Mouse (Mus musculus) liver, embryonic 13.5 days (tissue): ENCODE measurements around the gene Fbrs. TPM values are rescaled to one million over a fixed set of nuclear protein-coding genes. Genes with fewer than 3 reads are reported as not detected.

Source experiments
- microRNA-seq: library from miRNA; unstranded; fragments of <30 nt; microRNA quantifications from one replicate; pipeline ENCODE4, GENCODE M21; 2016
- polyA plus RNA-seq: library from polyadenylated mRNA; unstranded; fragments of >200 nt; fragmentation: Nextera tagmentation; extraction: Ambion mirVana; gene quantifications from 2 replicates; pipeline ENCODE4 v1.2.1, GENCODE M21; 2015

Gene Fbrs
- polyA plus RNA-seq, 1 experiment from 2014 or later = 3.7 TPM

Small RNA genes within 50 kb of the gene (microRNA-seq; reads per million reads assigned to microRNA genes)
- gene Gm47278 (not detected), gene Mir7060 (not detected)

Other genes starting within 250 kb of the Fbrs start
- gene Zfp553, start 246.1 kb upstream of the Fbrs start, polyA plus RNA-seq = 8.3 and 9.0 TPM in 2 replicates
- 9.7 and 9.8 TPM in 2 replicates for gene Sept1, start 246.1 kb upstream of the Fbrs start, polyA plus RNA-seq
- gene Zfp771, start 234.9 kb upstream of the Fbrs start, polyA plus RNA-seq = 19.0 and 20.6 TPM in 2 replicates
- gene Dctpp1, start 218.5 kb upstream of the Fbrs start, polyA plus RNA-seq = 134 and 136 TPM in 2 replicates
- 138 and 169 TPM in 2 replicates for gene Sephs2, start 205.1 kb upstream of the Fbrs start, polyA plus RNA-seq
- gene Itgal, start 182.9 kb upstream of the Fbrs start, polyA plus RNA-seq = 4.1 and 5.2 TPM in 2 replicates
- 3.1 and 3.5 TPM in 2 replicates for gene Zfp768, start 133.6 kb upstream of the Fbrs start, polyA plus RNA-seq
- 1.7 and 2.1 TPM in 2 replicates for gene Zfp747, start 103.1 kb upstream of the Fbrs start, polyA plus RNA-seq
- 1.3 and 1.4 TPM in 2 replicates for gene 9130019O22Rik, start 92.0 kb upstream of the Fbrs start, polyA plus RNA-seq
- 1.3 and 1.4 TPM in 2 replicates for gene E430018J23Rik, start 85.6 kb upstream of the Fbrs start, polyA plus RNA-seq
- 1.1 and 1.8 TPM in 2 replicates for gene Zfp764, start 72.4 kb upstream of the Fbrs start, polyA plus RNA-seq
- gene Zfp688, start 57.1 kb upstream of the Fbrs start, polyA plus RNA-seq = 9.1 and 10.4 TPM in 2 replicates
- 2.2 and 2.4 TPM in 2 replicates for gene Zfp689, start 30.0 kb upstream of the Fbrs start, polyA plus RNA-seq
- gene Prr14, start 19.6 kb upstream of the Fbrs start, polyA plus RNA-seq = 19.4 and 24.0 TPM in 2 replicates
- gene Srcap, start 32.8 kb downstream of the Fbrs start, polyA plus RNA-seq = 12.6 and 14.5 TPM in 2 replicates
- 6.1 TPM in 2 replicates for gene Gm42715, start 40.4 kb downstream of the Fbrs start, polyA plus RNA-seq
- 3.3 and 4.0 TPM in 2 replicates for gene Tmem265, start 82.2 kb downstream of the Fbrs start, polyA plus RNA-seq
- 19.3 and 20.2 TPM in 2 replicates for gene Phkg2, start 94.1 kb downstream of the Fbrs start, polyA plus RNA-seq
- 7.3 TPM in 2 replicates for gene Ccdc189, start 109.4 kb downstream of the Fbrs start, polyA plus RNA-seq
- 18.8 and 25.3 TPM in 2 replicates for gene Rnf40, start 109.6 kb downstream of the Fbrs start, polyA plus RNA-seq
- 1.6 and 1.8 TPM in 2 replicates for gene Zfp629, start 136.6 kb downstream of the Fbrs start, polyA plus RNA-seq
- 26.9 and 28.9 TPM in 2 replicates for gene Bcl7c, start 229.7 kb downstream of the Fbrs start, polyA plus RNA-seq
- gene Ctf1, start 233.5 kb downstream of the Fbrs start, polyA plus RNA-seq = 1.8 and 2.2 TPM in 2 replicates